Mouse (Mus musculus) stomach, postnatal 0 days (tissue): ENCODE results near the gene Fignl1.

Source experiments
- CTCF ChIP-seq: IDR thresholded peaks from 2 replicates; pipeline ENCODE4 v1.5.1; 2016; ENCODE audit warnings: antibody characterized with exemption, low read depth, mild to moderate bottlenecking, moderate library complexity
- EP300 ChIP-seq: optimal IDR thresholded peaks from 2 replicates; pipeline ENCODE3; 2016; ENCODE audit warnings: antibody characterized with exemption

GRCm38 (mm10) chr11:11763211-11763666 is 45.5 kb downstream of the Fignl1 start:
- no peak for TF ChIP-seq CTCF
- TF ChIP-seq EP300 = no peak
